Mouse (Mus musculus): ENCODE measurements around the gene Tmem88.

Tmem88 gene

GRCm38 (mm10) chr11:69416509-69416908 lies 18.5 kb upstream of the Tmem88 start:
- DNase-seq (ENCODE audit: low read depth, low spot score), result peak; percentile 28

DNA sequence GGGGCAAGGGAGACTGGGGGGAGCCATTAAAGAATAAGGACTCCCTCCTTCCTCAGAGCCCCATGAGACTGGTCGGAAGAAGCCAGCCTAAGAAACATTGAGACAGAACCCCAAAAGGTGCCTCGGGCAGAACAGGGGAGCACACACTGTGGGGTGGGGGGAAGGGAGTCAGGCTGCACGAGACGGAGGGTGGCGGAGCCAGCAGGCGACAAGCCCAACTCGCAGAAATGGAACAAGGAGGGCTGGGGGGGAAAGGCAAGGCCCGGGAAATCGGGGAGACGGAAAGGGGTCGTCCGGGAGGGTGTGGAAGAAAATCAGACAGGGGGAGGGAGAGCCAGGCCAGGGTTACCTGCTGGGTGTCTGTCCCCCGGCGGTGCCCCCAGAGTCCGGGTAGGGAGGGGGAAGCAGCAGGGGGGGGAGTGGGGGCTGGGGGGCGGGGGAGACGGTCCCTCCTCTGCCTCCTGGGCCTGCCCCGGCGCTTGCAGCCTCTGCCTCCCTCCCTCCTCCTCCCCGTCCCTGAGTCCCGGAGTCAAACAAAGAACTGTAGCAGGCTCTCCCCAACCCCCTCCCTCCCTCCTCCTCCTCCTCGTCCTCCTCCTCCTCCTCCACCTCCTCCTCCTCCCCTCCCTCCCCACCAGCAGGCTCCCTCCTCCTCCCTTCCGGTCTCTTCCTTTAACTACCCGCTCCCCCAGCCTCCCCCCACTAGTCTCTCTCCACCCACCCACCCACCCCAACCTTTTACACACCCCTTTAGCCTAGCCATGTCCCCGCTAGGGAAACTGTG lies 17.8 kb upstream of the Tmem88 start:
- DNase-seq (ENCODE audit: low read depth, low spot score), result peak; percentile 71

GRCm38 (mm10) chr11:69415327-69415667 lies 17.3 kb upstream of the Tmem88 start:
- peak; percentile 69 for DNase-seq (ENCODE audit: low read depth, low spot score)

- peak; percentile 79 for DNase-seq (ENCODE audit: low read depth, low spot score)
These were observed 16.6 kb upstream of the Tmem88 start for GRCm38 (mm10) chr11:69414421-69415326.

GRCm38 (mm10) chr11:69413221-69414181 lies 15.5 kb upstream of the Tmem88 start, which contains the start of gene Kdm6b:
Gene Kdm6b, minus strand, starts transcription at chr11:69413675.
- peak; percentile 55 for DNase-seq (ENCODE audit: low read depth, low spot score)

GRCm38 (mm10) chr11:69412548-69412947 lies 14.5 kb upstream of the Tmem88 start:
- DNase-seq (ENCODE audit: low read depth, low spot score), result peak; percentile 9

DNA sequence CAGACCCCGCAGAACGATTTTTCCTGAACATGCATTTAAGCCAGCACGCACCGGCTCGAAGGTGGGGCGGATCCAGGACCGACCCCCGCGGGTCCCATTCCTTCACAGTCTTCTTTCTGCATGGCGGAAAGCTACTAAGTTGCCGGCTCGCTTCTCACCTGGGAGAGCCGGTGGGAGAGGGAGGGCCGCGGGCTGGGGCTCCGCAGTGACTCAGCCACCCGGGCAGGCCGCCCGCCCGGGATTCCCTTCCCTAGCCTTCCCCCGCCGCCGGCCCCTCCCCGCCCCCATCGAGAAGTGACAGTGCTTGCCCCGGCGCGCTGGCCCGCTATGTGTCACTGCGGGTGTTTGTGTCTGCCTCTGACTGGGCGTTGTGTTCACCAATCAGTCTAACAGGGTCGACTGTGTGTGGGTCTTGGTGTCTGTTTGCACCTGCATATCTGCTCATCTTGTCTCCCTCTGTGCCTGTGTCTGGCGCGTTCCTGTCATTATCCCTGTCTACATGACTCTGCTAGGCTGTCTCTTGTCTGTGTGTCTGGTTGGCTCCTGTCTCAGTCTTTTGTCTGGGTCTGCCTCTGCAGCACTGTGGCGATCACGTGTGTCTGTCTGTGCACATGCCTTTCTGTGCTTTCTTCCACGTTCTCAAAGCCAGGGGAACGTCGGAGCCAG lies 13.6 kb upstream of the Tmem88 start:
- DNase-seq (ENCODE audit: low read depth, low spot score), result peak; percentile 79

DNA sequence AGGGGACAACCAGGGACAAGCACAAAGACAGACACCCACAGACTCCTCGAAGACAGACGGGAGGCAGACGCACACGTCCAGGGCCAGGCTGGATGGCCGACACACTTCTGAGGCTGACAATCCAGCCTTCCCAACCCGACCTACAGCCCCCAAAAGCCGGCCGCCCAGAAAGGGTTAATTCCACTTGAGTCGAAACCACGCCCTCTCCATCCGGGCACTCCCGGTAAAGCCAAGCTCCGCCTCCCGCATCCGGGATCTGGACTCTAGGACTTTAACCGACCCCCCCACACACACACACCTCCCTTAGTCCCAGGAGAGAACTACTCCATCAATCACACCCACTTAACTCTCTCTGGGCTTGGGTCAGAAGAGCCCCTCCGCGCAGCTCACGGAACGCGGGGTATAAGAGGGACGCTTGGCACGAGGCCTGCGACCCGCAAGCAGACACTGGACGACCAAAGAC lies 13.1 kb upstream of the Tmem88 start:
- peak; percentile 97 for DNase-seq (ENCODE audit: low read depth, low spot score)

- DNase-seq (ENCODE audit: low read depth, low spot score), result peak; percentile 84
These were observed 12.5 kb upstream of the Tmem88 start for GRCm38 (mm10) chr11:69410310-69411072.

- no peak for DNase-seq (ENCODE audit: low read depth, low spot score)
These were observed 11.9 kb upstream of the Tmem88 start for GRCm38 (mm10) chr11:69410045-69410309.

DNA sequence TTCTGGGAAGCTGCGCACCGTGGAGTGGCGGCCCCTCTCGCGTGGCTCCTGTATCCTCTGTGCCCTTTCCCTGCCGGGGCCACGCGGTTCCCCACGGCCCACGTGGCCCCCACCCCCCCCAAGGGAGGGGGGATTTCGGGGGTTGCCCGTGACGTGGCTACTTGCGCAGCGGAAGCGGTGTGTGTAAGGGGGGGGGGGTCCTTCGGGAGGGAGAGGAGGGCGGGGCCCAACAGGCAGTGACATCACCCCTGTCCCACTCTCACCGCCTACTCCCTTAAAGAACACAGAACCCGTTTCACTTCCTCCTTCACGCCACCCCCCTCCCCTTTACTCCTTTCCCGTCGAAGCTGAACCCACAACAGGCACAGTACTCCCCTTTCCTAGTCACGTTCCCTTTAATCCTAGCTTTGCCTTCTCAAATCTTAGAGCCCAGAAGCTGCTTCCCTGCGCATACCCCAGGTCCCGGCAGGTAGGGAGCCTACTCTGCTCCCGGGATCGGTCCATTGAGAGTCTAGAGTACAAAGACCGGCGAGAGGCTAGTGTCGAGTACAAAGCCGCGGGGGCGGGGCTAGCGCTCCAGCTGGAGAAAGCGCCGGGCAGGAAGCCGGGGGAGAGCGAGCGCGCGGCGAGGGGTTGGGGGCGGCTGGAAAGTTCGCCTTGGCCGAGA lies 11.5 kb upstream of the Tmem88 start:
- peak; percentile 83 for DNase-seq (ENCODE audit: low read depth, low spot score)

GRCm38 (mm10) chr11:69408541-69409377 lies 10.7 kb upstream of the Tmem88 start:
- peak; percentile 97 for DNase-seq (ENCODE audit: low read depth, low spot score)

DNA sequence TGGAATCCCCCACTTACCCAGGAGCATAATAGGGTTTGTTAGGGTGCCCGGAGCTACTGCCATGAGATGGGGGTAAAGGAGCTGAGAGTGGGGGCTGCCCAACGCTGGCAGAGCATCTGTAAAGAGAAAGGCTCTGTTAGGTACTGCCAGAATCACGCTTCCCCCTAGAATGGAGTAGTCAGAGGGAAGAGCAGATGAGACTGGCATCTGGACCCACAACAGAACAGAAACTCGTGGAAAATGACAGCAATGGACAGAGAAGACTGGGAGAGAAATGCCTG lies 9.6 kb upstream of the Tmem88 start:
- DNase-seq (ENCODE audit: low read depth, low spot score), result no peak

- DNase-seq (ENCODE audit: low read depth, low spot score), result no peak
These were observed 9.1 kb upstream of the Tmem88 start for GRCm38 (mm10) chr11:69406867-69407723.

GRCm38 (mm10) chr11:69406282-69406681 lies 8.2 kb upstream of the Tmem88 start:
- no peak for DNase-seq (ENCODE audit: low read depth, low spot score)

DNA sequence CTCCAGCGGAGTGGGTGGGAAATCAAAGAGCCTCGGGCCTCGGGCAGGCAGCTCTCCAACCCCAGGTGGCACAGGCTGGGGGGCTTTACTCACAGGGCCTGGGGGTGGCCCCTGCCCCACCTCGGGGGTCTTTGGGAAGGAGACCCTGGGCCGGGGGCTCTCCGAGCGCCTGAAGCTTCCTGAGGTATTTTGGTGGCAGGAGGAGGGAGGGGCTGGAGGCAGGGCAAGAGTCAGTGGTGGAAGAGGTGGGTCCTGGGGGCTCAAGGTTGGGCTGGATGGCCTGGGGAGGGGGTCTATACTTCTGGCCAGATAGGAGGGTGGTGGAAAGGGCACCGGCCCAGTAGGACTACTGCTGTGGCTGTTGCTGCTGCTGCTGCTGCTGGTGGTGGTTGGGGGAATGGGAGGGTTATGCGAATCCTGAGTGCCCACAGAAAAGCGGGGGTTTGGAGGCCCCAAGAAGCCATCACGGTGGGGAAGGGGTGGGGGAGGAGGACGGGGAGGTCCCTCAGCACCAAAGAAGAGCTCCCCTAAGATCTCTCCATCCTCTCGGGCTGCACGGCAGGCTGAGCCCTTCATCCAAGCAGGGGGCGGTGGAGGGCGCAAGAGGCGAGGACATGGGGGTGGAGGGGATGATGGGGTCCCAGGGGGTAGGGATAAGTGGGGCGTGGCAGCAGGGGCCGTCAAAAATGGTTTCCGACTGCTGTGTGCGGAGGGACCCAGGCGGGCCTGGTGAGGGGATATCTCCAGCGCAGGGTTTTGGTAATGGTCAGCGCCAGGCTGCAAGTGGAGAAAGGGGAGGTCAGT lies 7.6 kb upstream of the Tmem88 start:
- no peak for DNase-seq (ENCODE audit: low read depth, low spot score)

Data from 3T3-L1 (cell line).